Mouse (Mus musculus) kidney, adult 2 months (tissue): ENCODE results near the gene Bad.

Source experiments
- CTCF ChIP-seq: fragments of 200-500 bp; conservative IDR thresholded peaks from 2 replicates; pipeline ENCODE4 v1.5.1; 2011; ENCODE audit warnings: low read depth, mild to moderate bottlenecking, control low read depth, low read length, moderate library complexity, mixed read lengths; ENCODE audit not compliant: insufficient read depth, insufficient read length
- POLR2A ChIP-seq: fragments of 200-500 bp; IDR thresholded peaks from one replicate; pipeline ENCODE4 v1.6.1; 2011; ENCODE audit warnings: low read depth, low read length, control low read depth

GRCm38 (mm10) chr19:6924461-6925306, 17.0 kb upstream of the Bad start:
- TF ChIP-seq POLR2A (no peak), CTCF (peak; percentile 81)
